Mouse (Mus musculus) embryo, embryonic 10.5 days (tissue): Measurements from ENCODE around the gene Rc3h1.
"Not testable (repeated sequence)": the region's sequence is repeated elsewhere in the genome, so short reads cannot be mapped to it uniquely, and the experiment has no call there.

Experiments
- DNase-seq: peaks from one replicate; pipeline ENCODE4 v3.0.0-alpha.2; 2015; ENCODE audit warnings: low spot score

Rc3h1 gene

GRCm38 (mm10) chr1:160967268-160967667, 61.0 kb downstream of the Rc3h1 start:
- no peak for DNase-seq

- no peak for DNase-seq
These were observed 62.4 kb downstream of the Rc3h1 start for GRCm38 (mm10) chr1:160968643-160969042.

GRCm38 (mm10) chr1:160978071-160978735, 72.0 kb downstream of the Rc3h1 start, which contains the start of gene Serpinc1:
Gene Serpinc1 (plus strand): TSS chr1:160978585.
- DNase-seq, result no peak

GRCm38 (mm10) chr1:160980021-160980420, 73.8 kb downstream of the Rc3h1 start:
- no peak for DNase-seq

GRCm38 (mm10) chr1:160980537-160981234, 74.5 kb downstream of the Rc3h1 start:
- DNase-seq, result no peak

GRCm38 (mm10) chr1:160981337-160981736, 75.1 kb downstream of the Rc3h1 start:
- no peak for DNase-seq

GRCm38 (mm10) chr1:160982887-160983286, 76.7 kb downstream of the Rc3h1 start:
- DNase-seq, result no peak

- not testable (repeated sequence) for DNase-seq
These were observed 78.5 kb downstream of the Rc3h1 start for GRCm38 (mm10) chr1:160984731-160985130.

GRCm38 (mm10) chr1:160985477-160985876, 79.3 kb downstream of the Rc3h1 start:
- no peak for DNase-seq

- DNase-seq, result no peak
These were observed 80.8 kb downstream of the Rc3h1 start for GRCm38 (mm10) chr1:160986881-160987635.

- no peak for DNase-seq
These were observed 83.2 kb downstream of the Rc3h1 start for GRCm38 (mm10) chr1:160989395-160989794.

- DNase-seq, result no peak
These were observed 87.6 kb downstream of the Rc3h1 start for GRCm38 (mm10) chr1:160993851-160994250.

GRCm38 (mm10) chr1:161004942-161005341, 98.7 kb downstream of the Rc3h1 start:
- DNase-seq, result no peak

GRCm38 (mm10) chr1:161005526-161005925, 99.3 kb downstream of the Rc3h1 start:
- DNase-seq, result no peak

GRCm38 (mm10) chr1:161006471-161006870, 100.3 kb downstream of the Rc3h1 start:
- DNase-seq, result no peak

- no peak for DNase-seq
These were observed 101.8 kb downstream of the Rc3h1 start for GRCm38 (mm10) chr1:161008038-161008437.

- no peak for DNase-seq
These were observed 104.2 kb downstream of the Rc3h1 start for GRCm38 (mm10) chr1:161010436-161010835.

GRCm38 (mm10) chr1:161016378-161016777, 110.2 kb downstream of the Rc3h1 start:
- no peak for DNase-seq

GRCm38 (mm10) chr1:161020051-161020450, 113.8 kb downstream of the Rc3h1 start:
- no peak for DNase-seq
